Mouse (Mus musculus) brain, adult 2 months (tissue): ENCODE results near the gene Dgcr2.

ENCODE experiments used
- DNase-seq: peaks from one replicate; pipeline ENCODE4 v3.0.0; 2011; ENCODE audit warnings: low read depth, low spot score

Gene Dgcr2

DNA sequence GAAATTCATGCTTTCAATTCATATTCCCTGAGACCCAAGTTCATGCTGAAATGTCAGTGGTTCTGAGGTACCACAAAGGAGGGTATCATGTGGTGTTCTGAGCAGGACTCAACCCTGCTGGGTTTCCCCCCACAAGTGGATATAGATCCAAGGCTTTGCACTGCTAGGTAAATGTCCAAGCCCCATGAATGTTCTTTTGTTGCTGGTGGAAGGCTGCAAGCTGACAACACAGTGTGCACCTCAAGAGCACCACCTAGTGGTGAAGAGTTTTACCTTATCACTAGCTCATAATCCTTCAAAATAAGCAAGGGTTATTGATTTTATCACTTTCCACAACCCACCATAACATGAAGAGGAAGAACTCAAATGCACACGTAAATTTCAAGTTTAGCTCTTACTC lies 49.4 kb downstream of the Dgcr2 start:
- peak; percentile 91 for DNase-seq

DNA sequence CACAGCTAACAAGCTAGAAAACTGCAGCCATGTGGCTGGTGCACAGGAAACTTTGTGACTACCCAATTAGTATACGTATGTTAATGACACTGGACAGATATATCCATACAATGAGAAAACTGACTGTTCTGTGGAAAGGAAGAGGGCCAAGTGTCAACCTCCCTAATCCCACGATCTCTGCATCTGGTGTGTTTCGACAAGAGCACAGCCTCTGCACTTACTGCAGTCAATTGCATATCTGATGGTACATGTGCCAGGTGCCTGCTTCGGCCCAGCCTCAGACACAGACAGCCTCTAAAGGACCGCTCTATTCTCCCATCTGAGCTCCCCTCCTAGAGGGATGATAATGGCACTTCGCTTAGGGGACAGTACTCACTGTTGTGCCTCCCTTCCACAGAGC lies 49.9 kb downstream of the Dgcr2 start:
- DNase-seq: no peak

DNA sequence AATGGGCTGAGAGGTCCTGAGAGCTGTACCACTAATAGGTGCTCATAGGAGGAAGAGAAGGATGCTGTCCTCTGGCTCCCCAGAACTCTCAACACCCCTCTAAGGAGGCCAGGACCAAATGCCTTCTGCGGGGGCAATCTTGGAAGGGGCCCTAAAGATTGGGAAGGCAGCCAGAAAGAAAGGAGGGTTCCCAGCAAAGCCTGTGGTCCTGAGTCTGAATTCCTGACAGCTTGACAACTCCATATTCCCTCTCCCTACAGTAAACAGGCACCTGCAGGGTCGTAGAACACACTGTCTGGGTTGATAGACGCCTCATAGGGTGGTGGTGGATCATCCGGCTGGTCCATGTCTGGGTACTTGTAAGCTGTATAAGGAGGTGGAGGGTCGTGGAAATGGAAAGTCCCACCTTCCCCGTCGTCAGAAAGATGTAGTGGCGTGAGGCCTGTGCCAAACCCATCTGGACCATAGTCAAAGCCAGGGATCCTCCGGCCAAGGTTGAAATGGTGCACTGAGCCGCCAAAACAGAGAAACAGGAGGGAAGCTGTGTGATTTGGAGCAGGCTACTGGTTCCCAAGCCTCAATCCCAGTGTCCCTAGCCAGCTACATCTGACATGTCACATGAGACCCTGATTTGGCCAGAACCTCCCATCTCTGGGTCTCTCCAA lies 54.5 kb downstream of the Dgcr2 start:
- DNase-seq: peak; percentile 66

DNA sequence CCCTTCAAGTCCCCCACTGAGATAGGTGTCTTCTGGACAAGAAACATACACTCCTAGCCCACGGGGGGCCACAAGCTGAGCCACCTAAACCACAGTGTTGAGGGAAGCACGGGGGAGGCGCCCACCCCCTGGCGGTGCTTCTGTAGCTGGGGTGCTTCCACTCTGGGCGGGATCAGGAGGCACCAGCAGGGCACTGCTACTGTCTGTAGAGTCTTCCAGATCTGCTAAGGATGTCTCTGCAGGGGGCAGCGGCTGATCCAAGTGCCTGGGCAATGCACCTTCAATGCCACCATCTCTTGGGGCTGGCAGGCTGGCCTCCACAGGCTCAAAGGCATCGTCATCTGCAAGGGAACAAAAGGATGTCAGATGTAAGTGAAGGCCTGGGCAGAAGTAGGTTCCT lies 55.9 kb downstream of the Dgcr2 start:
- DNase-seq: peak; percentile 37

DNA sequence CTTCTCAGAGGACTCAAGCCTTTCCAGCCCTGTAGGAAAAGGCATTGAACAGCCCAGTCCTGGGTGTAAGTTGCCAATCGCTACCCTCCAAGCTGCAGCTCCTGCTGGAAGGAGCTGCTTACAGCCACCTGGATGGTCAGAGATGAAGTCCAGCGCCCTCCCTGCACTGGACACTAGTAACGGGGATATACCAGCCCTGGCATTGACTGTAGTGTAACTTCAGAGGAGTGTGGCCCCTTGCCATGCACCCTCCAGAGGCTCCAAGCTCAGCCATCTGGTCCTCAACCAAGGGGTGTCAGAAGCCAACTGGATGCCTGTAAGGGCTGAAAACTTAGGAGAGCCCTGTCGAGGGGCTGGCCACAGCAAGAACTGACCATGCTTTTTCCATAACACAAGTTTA lies 58.4 kb downstream of the Dgcr2 start:
- DNase-seq: peak; percentile 81

DNA sequence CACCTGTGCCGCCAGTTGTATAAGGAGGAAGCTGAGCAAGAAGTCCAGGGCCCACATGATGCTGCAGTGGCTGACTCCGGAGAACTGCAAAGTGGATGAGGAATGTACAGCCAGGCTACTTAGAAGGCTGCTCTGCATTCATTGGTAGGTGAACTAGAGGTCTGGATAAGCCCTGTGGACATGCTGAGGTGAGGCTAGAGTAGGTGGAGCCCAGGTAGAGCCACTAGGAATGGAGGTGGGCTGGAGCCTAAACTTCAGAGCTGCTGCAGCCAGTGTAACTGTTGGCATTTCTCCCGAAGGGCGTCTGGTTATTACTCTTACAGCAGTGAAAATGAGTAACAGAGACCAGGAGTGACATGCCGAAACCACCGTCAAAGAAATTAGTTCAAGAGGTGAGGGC lies 60.3 kb downstream of the Dgcr2 start, which contains the start of gene Car15:
Car15 (minus strand) TSS at position 314 of the 400 bp plus-strand sequence.
- DNase-seq: no peak

DNA sequence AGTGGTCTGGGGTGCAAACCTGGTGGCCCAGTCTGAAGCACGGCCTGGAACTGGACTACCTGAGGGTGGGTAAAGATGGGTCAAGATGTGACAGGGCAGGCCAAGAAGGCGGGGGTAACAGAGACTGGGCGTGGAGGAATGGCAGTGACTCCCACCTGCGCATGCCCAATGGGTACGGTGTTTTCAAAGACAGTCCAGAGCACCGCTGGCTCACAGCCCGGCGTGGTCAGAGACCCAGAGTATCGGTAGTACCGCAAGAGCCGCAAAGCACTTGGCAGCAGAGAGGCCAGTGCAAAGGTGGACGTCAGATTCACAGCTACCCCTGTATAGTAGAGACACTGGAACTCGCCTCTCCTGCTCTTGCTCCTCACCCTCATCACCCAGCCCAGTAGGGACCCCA lies 62.9 kb downstream of the Dgcr2 start:
- no peak for DNase-seq

DNA sequence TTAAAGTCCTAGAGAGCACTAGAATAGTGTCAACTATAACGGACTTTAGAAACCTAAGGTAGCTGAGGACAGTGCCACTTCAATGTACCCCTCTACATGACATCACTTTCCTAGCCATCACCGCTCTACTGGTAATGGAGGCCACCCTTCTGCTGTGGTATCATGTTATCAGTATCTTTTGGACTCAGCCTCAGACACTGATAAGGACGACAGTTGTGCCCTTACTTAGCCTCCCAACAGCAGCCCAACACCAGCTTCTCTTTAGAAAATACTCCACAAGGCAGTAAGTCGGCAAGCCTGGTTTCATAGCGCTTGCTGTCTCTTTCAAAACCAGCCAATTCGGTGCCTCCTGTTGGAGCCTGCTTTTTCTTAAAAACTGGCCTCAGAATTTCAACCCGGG lies 63.8 kb downstream of the Dgcr2 start:
- no peak for DNase-seq

DNA sequence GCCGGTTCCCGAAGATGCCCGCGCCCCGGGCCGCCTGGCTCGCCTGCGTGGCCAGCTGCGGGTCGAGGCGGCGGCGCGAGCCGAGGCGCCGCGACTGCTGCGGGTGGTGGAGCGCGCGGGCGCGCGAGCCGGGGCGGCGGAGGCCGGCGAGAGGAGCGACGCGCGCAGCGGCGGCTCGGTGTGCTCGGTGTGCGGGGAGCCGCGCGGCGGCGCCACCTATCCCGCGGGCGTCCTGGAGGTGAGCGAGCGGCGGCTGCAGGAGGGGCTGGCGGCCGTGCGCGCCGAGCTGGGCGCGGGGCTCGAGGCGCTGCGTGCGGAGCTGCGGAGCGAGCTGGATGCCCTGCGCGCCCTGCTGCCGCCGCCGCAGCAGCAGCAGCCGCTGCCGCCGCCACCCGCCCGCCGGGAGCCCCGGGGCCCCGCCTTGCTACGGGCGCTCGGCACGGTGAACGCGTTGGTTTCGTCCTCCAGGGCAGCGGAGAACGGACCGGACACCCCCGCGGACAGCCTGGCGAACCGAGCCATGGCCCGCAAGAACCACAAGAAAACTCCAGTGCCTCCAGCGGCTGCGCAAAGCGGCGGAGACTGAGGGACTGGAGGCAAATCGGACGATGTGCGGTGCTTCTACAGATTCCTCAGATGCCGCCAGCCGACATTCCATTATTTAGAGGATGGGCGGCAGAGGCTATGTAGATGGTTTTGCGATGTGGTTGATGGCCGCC lies 64.5 kb downstream of the Dgcr2 start:
- DNase-seq: peak; percentile 84

DNA sequence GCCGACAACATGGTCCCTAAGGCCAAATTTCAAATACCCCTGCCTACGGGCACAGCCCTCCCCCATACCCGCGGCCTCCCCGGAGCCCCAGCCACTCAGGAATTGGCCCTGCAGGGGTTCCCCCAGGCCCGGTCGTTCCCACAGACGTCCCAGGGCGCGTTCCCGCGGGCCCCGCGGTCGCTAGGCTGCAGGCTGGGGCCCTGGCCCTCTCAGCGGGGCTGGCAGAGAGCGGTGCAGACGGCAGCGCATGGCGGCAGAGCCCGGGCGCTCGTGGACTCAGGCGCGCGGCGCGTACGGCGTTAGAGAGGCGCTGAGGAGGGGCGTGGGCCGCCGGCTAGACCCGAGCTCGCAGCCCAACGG lies 65.1 kb downstream of the Dgcr2 start:
- DNase-seq: peak; percentile 67

DNA sequence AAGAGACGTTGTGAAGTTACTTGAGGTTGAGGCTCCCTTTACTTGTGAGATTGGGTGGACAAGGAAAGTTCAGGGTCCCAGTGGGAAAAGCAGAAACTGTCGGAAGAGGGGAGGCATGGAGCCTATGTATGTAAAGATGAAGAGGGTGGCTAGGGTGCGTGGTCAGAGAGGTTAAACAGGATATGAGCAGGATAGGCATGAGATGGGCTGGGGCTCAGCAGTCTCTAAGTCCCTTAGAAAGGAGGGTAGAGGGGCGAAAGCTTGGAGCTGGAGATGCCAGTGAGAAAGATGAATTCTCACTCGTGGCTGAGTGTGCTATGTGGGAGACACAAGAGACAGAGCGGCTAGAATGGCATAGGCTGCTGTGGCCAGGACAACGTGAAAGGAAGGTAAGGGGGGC lies 65.5 kb downstream of the Dgcr2 start, which contains the start of gene B830017H08Rik:
B830017H08Rik (plus strand) TSS at position 301 of the 400 bp plus-strand sequence.
- DNase-seq: no peak

DNA sequence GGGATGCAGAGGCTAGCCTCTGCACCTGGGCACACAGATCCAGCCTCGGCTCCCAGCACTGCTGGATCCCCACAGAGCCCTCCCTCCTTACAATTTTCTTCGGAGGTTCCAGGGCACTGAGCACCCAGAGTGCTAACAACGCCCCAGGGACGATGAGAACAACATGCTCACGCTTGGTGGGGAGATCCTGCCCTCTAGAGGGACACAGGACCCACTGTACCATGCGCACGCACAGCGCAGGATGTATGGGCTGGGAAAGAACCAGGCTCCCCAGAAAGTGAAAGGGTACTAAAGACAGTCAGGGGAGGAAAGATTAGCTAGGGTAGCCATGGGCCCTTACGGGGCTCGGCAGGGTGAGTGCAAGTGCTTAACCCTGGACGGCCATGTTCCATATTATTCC lies 66.6 kb downstream of the Dgcr2 start:
- no peak for DNase-seq

DNA sequence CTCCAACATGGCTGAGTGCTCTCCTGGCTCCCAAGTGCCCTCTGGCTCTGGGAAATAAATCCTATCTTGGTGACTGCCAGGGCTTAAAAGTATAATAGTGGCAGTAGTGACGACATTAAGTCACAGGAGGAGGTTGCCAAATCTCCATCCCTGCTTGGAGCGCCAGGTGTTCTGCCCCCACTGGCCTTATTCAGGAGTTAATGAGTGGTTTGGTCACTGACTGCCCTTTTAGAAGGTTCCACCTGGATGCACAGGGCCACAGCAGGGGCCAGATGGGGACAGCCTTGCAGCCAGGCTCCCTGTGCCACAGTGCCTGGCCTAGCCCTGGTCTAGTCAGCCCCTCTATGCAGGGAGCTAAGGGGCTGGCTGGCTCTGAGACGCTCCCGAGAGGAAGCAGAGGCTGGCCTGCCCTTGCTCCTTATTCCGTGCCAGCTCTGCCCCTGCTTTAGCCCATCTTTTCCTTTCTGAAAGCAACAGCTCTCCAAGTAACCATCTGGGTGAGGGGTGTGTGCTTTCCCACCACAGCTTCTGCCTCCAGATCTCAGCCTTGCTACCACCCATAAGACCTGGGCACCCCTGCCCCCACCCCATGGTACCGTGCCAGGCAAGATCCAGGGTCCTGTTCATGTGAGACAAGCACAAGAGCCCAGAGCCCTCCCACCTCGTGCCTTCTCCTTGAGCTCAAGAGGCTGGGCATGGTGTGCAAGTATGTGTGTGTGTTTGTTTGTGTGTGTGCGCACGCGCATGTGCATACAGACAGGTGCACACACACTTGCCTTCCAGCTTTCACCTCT lies 67.8 kb downstream of the Dgcr2 start:
- no peak for DNase-seq

DNA sequence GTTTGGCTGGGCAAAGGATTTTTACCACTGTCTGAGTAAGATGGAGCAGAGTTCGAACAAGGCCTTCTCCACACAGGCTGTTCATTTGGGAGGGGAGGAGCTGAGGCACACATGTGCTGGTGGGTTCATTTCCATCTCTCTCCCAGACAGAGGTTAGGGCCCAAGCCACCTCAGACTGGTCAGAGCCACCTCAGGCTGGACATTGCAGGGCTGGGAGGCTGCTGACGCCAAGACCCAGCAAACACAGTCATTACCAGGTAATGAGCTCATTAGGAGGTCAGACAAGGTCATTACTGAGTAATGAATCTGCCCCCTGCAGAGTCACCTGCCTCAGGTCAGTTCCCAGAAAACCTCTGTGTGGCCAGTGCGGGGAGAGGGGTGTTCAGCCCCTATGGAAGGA lies 69.5 kb downstream of the Dgcr2 start:
- DNase-seq: no peak

DNA sequence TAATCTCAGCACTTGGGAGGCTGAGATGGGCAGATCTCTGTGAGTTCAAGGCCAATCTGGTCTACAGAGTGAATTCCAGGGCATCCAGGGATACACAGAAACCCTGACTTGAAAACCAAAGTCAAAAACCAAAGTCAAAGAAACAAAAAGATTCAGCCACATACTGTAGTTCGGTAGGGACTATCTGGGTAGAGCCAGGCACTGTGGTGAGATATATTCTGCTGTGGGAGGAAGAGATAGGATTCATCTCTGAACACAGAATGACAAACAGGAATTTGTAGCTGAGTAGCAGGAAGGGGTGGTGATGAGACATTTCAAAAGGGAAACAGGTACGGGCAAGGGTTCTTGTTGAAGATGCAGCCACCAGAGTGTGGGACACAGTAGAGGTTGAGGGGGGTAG lies 70.1 kb downstream of the Dgcr2 start:
- DNase-seq: no peak

DNA sequence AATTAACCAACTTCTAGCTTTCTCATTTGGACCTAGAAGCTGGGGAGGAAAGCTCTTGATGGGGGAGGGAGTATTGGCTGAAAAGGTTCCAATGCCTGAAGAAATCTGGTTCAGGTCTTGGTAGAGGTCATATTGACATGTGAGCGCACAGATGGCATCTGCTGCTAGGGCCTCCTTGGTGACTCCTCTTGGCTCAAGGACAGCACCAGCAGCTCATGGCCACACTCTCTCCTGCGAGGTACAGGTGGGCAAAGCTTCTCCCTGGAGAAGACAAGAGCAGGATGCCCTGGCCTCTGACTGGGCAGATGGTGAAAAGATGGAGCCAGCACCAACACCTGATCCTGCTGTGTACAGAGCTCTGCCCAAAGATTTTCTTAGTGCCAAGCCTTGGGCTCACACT lies 71.9 kb downstream of the Dgcr2 start:
- DNase-seq: peak; percentile 91

DNA sequence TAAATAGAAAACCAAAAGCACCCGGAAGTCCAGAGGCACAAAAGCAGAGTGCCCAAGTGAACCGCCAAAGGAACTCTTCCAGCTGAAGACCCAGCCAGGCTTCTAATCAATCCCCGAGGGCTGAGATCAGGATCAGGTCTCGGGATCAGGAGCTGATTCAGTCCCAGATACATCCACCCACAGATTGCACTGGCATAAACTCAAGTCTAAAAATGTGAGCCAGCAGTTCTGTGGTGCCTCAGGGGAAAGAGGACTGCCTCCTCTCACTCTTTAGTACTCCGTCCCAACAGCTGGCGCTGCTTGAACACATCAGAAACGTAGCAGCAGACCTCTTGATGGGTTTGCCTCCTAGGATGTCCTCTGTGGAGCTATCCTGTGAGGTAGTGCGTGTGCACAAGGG lies 81.8 kb downstream of the Dgcr2 start:
- DNase-seq: peak; percentile 47

DNA sequence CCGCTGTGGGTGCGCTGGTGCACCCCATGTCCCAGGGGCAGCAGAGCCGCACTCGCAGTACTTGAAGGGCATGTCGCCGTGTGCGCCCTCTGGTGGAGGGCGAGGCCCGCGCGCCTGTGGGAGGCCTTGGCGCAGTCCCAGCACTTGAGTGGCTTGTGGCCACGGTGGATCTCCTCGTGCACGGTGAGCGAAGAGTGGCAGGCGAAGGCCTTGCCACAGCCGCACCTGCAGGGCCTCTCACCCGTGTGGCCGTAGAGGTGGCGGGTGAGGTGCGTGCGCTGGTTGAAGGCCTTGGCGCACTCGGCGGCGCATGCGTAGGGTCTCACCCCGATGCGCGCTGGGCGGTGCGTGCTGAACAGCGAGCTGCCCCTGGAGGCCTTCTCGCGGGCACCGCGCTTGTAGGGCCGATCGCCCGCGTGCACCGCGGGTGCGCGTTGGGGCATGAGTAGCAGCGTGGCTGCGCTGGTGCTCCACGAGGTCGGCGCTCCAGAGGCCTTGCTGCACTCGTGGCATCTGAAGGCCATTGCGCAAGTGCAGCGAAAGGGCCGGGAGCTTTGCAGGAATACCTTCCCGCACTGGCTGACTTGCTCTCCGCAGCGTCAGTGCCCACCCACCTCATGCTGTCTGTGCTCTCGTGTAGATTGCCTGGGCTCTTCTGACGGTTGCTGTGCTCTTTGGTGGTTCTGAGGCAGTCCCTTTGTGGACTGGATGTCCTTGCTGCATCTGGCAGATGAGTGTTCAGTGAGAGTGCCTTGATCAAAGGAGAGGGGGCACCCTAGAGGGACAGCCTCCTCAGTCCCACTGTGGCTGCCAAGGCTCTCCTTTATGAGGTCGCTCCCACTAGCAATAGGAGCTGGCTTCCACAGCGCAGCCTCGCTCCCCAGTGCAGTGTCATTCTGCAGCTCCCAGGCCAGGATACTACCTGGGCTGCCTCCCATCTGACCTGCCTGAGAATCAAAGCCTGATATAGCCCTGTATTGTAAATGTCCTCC lies 82.7 kb downstream of the Dgcr2 start:
- DNase-seq: peak; percentile 87

DNA sequence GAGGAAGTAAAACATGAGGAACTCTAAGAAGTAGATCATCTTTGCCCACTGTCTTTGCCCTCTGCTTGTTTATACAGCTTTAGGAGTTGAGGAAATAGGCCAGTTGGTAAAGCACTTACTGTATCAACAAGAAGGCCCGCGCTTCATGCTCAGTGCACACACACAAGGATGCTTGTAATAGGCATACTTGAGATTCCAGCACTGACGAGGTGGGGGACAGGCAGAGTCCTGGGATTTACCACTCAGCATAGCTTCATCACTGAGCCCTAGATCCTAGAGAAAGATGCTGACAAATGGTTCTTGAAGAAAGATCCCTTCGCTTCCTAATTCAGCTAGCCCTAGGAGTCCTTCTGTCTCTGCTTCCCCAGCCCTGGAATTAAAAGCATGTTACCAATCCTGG lies 85.2 kb downstream of the Dgcr2 start:
- DNase-seq: no peak

DNA sequence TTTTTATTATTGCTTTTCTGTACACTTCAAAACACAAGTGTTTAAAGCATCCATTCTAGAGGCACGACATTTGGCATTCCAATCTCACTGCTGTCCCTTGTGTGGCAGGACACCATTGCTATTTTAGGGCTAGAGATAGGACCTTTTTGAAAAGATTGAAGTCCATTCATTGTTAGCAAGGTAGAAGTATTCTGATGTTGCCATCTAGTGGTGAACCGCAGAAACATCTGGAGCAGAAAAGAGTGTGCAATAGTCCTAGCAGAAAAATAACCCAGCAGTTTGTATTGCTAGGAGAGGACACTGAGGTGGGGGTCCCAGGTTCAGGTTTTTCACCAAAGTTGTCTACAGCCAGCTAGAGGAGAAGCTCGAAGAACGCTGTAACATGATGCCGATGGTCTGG lies 86.2 kb downstream of the Dgcr2 start:
- peak; percentile 66 for DNase-seq

DNA sequence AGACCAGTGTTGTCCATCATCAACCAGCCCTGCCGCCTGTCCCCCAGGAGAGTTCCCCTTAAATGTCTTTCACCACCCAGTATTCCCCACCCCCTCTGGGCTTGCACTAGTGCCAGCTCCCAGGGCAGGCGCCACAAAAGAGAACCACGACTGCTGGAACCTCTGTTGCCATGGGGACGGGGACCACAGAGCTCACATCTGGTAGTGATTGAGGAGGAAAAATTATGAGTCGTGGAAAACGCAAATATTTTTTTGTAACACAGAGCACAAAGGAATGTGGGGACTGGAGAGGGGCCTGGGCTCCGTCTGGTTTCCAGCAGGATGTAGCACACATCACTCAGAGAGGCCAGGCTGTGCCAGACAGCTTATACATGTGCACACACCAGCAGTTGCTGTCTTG lies 88.7 kb downstream of the Dgcr2 start:
- DNase-seq: no peak
